Mouse (Mus musculus): ENCODE data around the gene Ndufv1.
"Not testable (repeated sequence)": the region's sequence is repeated elsewhere in the genome, so short reads cannot be mapped to it uniquely, and the experiment has no call there.

Gene Ndufv1

GRCm38 (mm10) chr19:4012432-4013022, at the start of gene Ndufv1:
Ndufv1 (minus strand) TSS chr19:4012806.
- peak; percentile 96 for DNase-seq

GRCm38 (mm10) chr19:4060899-4061465, 48.4 kb upstream of the Ndufv1 start:
- no peak for DNase-seq

DNA sequence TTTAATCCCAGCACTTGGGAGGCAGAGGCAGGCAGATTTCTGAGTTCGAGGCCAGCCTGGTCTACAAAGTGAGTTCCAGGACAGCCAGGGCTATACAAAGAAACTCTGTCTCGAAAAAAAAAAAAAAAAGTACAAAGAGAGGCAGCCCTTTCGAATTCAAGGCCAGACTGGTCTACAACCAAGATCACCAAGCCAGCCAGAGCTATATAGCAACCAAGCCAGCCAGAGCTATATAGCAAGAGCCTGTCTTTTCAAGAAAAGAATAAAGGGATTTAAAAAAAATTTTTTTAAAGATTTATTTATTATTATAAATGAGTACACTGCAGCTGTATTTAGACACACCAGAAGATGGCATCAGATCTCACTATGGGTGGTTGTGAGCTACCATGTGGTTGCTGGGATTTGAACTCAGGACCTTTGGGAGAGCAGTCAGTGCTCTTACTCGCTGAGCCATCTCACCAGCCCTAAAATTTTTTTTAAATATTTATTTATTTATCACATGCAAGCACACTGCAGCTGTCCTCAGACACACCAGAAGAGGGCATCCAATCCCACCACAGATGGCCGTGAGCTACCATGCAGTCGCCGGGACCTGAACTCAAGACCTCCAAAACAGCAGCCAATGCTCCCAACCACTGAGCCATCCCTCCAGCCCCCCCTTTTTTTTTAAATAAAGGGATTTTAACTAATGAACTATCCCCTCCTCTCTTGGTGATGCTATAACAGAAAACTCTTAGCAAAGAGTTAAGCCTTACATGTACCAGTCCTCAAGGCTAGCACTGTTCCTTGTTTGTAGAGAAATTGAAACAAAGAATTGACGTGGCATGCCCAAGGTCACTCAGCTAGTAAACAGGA, 47.7 kb upstream of the Ndufv1 start:
- not testable (repeated sequence) for DNase-seq

GRCm38 (mm10) chr19:4059069-4059740, 46.6 kb upstream of the Ndufv1 start, which contains the start of gene Gstp3:
Gstp3 (minus strand) TSS chr19:4059569.
- no peak for DNase-seq

- DNase-seq: no peak
These were observed 46.0 kb upstream of the Ndufv1 start for GRCm38 (mm10) chr19:4058581-4058980.

- no peak for DNase-seq
These were observed 45.4 kb upstream of the Ndufv1 start for GRCm38 (mm10) chr19:4057962-4058361.

GRCm38 (mm10) chr19:4057389-4057788, 44.8 kb upstream of the Ndufv1 start:
- no peak for DNase-seq

- DNase-seq: no peak
These were observed 44.1 kb upstream of the Ndufv1 start for GRCm38 (mm10) chr19:4056727-4057126.

- no peak for DNase-seq
These were observed 43.5 kb upstream of the Ndufv1 start for GRCm38 (mm10) chr19:4055947-4056693.

DNA sequence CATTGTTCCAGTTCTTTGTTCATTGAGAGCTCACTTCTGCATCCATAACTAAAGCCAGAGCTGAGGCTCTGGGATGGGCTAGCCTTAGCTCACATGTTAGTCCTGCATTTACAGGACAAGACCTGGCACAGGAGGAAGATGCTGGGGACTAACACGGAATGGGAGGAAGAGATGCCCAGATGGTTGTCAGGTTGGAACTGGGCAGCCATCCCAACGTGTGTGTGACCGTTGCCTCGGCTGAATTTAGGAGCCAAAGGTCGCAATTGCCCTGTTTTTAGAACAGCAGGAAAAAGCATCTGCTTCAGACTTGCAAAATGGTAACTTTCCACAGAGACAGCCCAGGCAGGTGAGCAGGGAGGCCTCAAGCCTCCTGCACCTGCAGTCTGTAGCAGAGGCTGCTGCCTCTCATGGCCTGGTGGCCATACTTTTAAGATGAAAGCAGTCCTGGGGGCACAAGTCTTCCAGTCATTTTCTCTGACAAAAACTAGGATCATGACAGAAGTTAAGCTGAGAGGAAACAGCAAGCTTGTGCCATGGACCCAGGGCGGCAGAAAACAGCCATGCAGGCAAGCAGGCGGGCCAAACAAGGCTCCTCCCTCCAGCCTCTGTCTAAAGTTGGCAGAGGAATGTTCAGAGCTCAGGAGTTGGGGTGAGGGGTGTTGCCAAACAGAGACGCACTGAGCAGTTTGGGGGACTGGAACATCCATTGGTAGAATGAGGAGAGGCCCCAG, 42.8 kb upstream of the Ndufv1 start:
- peak; percentile 76 to 83 for DNase-seq

DNA sequence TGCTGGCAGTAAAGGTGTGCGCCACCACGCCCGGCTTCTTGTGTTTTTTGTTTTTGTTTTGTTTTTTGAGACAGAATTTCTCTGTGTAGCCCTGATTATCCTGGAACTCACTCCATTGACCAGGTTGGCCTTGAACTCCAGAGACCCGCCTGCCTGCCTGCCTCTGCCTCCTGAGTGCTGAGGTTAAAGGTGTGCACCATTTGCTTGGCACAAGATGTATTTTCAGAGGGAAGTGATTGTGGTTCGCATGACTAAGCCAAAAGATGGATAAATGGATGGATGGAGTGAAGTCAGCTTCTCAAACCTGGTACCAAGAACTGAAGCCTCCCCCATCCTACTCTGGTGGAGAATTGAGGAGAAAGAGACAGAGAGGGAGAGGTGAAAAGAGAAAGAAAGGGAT, 42.0 kb upstream of the Ndufv1 start:
- DNase-seq: no peak

- no peak for DNase-seq
These were observed 40.0 kb upstream of the Ndufv1 start for GRCm38 (mm10) chr19:4052516-4053030.

- peak; percentile 70 to 85 for DNase-seq
These were observed 39.3 kb upstream of the Ndufv1 start for GRCm38 (mm10) chr19:4051741-4052515.

GRCm38 (mm10) chr19:4051016-4051415, 38.4 kb upstream of the Ndufv1 start:
- DNase-seq: peak in 1 of 2 experiments; percentile 41

DNA sequence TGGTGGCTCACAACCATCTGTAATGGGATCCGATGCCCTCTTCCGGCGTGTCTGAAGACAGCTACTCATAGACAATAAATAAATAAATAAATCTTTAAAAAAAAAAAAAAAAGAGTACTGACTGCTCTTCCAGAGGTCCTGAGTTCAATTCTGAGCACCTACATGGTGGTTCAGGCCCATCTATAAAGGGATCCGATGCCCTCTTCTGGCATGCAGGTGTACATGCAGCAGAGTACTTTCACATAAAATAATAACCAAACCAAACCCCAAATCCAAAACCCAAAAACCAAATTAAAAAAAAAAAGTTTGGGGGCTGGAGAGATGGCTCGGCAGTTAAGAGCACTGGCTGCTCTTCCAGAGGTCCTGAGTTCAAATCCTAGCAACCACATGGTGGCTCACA, 36.5 kb upstream of the Ndufv1 start:
- DNase-seq: not testable (repeated sequence)

DNA sequence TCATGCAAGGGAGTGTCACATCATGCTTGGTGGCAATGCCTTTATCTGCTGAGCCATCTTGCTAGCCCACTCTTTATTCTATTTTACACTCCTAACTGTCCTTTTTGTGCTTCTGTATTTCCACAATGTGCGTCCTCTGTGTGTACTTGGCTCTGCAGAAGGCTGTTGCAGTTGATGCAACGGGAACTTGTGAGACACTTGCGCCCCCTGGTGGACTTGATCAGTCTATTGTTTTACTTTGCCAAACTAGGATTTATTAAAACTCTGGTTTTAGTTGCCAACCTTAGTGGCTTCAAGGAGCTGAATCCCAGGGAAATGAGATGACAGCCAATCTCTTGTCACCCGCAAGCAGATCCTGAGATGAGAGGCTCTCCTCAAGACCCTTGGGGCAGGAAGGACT, 35.3 kb upstream of the Ndufv1 start:
- peak; percentile 81 to 92 for DNase-seq

DNA sequence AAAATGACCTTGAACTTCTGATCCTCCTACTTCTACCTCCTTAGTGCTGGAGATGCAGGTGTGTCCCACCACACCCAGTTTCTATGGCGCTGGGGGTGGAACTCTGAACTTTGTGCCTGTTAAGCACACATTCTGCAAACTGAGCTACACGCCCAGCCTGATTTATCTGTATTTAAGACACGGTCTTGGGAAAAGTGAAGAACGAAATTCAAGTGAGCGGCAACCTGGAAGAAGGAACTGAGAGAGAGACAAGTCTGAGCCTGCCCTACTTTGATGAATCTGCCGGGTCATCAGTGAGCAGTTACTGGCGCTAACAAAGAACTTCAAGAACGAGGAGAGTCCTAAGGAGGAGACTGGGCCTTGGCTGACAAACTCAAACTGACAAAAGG, 34.3 kb upstream of the Ndufv1 start:
- DNase-seq: no peak

- peak; percentile 82 to 87 for DNase-seq
These were observed 33.6 kb upstream of the Ndufv1 start, which contains the start of gene Gstp2 for GRCm38 (mm10) chr19:4045966-4046865. Gstp2 (minus strand) TSS chr19:4046023.

GRCm38 (mm10) chr19:4044109-4044508, 31.5 kb upstream of the Ndufv1 start:
- DNase-seq: not testable (repeated sequence)

GRCm38 (mm10) chr19:4042124-4042523, 29.5 kb upstream of the Ndufv1 start:
- DNase-seq: no peak
